Mouse (Mus musculus) left cerebral cortex, adult 9 months (tissue): ENCODE results near the gene Ntpcr.

Experiments
- DNase-seq, 2 experiments: peaks; one replicate each; pipeline ENCODE4 v3.0.0; 2022; ENCODE audit warnings: low spot score in 2 of 2

Gene Ntpcr

DNA sequence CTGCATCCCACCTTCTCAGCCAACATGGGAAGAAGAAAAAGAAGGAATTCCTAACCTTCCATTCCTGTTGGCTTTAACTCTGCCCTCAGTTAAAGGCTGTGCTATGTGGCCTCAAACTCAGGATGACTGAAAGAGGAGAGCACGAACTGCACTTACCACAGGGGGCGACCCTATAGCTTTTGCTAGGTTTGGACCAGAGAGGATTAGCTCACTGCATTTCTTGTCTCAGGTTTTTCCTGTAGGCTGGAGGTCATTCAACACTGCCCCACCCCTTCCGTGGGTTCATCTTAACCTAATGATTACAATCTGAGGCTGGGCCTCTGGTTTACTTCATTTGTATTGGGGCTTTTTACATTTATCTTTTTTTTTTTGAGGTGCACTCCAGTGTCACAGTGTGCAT lies 45.3 kb downstream of the Ntpcr start:
- no peak for DNase-seq

DNA sequence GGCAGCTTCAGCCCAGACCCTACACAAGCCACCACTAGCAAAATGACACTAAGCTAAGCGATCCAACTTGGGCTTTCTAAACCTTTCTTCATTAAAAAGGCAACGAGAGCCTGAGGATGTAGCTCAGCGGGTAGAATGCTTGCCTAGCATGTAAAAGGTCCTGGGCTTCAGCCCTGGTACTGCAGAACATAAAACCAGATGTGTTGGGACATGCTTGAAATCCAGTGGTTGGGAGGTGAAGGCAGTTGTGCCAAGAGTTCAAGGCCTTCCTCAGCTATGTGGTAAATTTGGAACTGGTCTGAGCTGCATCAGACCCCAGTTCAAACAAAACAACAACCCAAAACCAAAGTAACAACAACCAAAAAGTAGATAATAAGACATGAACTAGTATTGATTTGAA lies 46.6 kb downstream of the Ntpcr start:
- no peak for DNase-seq

DNA sequence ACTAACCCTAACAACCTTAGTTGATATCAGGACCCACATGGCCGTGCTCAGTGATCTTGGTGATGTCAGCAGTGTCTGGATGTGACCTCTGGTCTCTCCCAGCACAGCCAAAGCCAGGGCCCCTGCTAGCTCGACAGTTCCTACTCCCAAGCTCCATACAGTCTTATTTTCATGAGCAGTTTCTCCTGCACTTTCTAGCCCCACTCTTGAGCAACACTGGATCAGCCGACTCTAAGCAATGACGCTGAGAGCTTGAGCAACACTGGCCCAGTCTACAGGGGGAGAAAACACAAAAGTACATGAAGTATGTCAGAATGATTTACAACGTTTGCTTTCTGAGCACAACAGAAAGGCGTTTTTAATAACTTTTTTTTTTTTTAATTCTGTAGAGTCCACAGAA lies 47.0 kb downstream of the Ntpcr start:
- no peak for DNase-seq

DNA sequence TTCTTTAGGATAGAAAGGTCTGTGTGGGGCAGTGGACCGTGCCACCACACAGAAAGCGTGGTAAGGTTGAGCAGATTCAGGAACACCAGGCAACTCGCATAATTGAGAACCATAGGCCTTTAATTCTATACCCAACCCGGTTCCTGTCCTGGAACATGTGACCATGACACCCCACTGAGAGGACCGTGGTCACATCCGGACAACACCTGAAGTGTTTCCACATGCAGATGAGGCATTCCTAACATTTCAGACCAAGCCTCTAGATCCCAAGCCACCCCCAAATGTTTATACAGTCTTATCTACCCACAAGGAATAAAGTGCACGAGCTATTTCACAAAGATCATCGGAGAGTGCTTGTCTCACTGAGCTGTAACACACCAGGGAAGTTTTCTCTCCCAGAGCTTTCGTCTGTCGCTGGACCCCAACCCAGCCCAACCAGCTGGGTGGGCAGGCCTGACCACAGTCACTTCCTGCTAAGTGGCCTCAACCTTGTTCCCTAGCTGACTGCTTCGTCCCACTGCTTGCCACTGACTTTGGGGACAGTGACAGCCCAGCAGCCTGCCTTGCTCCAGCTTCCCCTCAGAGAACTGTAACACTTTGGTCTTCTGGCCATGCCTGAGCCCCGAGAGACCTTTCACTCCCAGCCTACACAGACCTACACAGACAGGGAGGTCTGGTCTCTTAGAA lies 47.9 kb downstream of the Ntpcr start:
- no peak for DNase-seq

DNA sequence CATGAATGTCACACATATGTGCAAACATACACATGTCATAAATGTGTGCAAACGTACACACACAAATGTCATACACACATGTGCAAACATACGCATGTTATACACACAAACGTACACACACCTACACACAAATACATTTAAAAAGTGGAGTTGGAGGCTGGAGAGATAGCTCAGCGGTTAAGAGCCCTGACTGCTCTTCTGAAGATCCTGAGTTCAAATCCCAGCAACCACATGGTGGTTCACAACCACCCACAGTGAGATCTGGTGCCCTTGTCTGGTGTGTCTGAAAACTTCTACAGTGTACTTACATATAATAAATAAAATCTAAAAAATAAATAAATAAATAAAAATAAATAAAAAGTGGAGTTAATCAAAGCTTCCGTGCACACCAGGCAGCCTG lies 49.2 kb downstream of the Ntpcr start:
- DNase-seq: no peak

DNA sequence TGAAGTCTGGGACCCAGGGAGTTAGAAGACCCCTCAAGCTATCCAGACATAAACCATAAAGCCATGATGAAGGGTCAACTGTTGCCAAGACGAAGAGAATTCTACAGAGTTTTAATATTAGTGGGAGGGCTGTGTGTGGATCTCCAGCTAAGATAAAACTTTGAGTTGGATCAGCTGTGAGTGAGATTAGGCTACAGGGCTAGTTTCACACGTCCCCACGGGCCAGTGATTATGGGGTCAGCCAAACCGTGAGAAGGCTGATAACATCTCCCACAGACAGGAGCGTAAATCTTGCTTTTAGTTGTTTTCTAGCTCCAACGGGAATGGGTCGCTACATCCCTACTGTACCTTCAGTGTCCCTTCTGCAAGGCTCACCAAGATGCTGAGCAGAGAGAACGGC lies 49.9 kb downstream of the Ntpcr start:
- no peak for DNase-seq

DNA sequence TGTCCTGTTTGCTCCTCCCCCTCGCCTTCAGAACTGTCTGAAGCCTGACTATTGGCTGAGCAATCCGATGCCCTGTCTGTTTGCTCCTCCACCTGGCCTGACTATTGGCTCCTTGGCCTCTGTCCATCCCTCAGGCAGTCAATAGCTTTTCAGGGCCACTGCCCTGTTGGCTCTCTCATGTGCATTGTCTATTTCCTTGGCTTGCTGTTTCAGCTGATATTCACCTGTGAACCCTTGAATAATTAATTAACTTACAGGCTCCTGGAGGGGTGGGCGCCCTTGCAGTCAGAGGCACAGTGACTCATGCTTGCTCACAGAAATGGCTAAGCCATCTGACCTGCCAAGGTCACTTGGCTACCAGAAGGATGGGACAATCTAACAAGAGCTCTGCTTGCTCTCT lies 52.4 kb downstream of the Ntpcr start:
- DNase-seq: no peak

DNA sequence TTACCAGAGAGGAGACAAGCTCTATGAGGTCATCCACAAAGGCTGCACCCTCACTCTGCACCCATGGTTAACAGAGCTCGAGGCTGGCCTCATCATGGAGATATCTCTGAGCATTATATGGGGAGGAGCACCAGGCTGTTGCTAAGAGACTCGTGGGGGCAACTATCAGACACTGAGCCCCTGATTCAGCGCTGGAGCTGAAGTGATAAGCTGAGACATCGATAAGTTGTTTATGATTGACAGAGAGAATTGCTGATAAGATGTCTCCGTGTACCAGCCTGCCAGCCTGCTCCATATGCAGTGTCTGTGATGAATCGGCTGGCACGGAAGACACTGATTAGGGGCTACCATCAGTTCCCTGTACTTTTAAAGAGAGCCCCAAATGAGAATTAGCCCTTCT lies 57.1 kb downstream of the Ntpcr start:
- no peak for DNase-seq

DNA sequence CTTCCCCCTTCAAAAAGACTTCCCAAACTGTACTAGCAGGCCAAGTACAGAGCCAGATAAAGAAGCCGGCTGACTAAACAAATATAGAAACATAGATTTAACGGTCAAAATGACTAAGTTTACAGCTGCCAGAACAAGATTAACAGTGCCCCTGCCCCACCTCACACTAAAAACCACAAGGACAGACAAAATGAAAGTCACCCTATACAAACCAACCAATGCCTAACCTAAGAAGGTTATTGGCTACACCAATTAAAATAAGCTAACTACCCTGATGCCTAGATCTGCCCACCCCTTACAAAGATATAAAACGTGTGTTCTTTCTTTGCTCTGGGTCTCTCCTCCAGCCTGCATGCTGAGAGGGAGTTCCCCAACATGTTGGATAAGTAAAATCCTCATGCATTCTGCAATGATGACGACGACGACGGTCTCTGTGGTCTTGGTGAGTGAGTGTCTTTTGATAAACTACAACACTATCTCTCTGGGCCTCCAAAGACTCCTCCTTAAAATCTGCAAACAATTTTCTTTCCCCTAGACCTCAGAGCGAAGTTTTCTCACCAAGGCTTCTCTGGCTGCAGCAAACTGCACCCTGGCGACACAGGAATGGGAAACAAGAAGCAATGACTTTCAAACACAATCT lies 63.2 kb downstream of the Ntpcr start:
- DNase-seq: no peak

DNA sequence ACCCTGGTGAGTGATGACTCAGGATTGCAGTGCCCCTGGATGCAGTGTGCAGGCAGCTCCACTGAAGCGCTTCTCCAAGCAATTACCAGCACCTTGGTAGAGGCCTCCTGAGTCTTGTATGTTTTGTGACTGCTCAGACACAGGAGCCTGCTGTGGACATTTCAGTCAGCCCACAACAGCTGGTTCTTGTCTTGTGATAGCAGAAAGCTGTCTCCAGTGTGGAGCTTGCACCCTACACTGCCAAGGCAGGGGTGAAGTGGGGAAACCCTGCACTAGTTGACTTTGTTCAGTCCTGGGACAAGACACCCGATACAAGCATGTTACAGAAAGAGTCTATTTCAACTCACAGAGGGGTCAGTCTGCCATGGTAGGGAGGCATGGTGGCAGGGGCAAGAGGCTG lies 65.6 kb downstream of the Ntpcr start:
- DNase-seq: no peak

DNA sequence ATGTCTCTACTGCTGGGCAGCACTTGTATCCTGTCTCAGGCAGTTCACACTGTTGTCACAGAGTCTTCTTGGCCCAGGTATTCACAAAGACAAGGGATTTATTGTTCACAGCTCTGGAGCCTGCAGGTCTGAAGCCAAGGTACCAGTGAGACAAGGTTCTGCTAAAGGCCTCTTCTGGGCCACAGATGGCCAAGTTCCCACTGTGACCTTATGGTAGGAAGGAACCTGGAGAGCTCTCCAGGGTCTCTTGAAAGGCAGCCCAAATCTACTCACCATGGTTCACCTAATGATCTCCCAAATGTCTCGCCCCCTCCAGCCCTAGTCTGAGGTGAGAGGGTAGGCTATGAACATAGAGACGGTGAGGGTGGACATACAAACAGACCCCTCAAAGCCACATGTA lies 67.2 kb downstream of the Ntpcr start:
- DNase-seq: no peak
